Mouse (Mus musculus): ENCODE data around the gene Olfr1123. TPM values are rescaled to one million over a fixed set of nuclear protein-coding genes. Genes with fewer than 3 reads are reported as not detected.
"Not testable (repeated sequence)": the region's sequence is repeated elsewhere in the genome, so short reads cannot be mapped to it uniquely, and the experiment has no call there.

Olfr1123 gene
- total RNA-seq (2021): not detected
- long read RNA-seq, experiment 1: 0 reads
- long read RNA-seq, experiment 2: 0 reads

DNA sequence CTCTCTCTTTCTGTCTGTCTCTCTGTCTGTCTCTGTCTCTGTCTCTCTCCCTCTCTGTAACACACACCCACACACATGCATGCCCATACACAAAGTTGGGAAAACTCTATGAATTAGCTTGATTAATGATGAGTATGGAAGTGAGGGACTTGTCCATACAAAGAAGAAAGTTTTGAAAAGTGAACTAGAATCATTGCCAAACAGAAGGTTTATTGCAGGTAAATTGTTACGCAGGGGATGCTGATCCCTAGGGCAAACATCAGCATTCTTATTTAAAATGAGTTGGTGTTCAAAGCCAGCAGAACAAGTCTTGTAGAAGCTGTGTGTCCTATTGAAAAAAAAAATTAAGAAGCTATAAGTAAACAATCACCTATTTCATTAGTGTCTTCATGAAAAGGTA lies at the start of gene Olfr1123:
TSS of gene Olfr1123 (plus strand) at position 301 of the 400 bp plus-strand sequence.
- no peak for DNase-seq

DNA sequence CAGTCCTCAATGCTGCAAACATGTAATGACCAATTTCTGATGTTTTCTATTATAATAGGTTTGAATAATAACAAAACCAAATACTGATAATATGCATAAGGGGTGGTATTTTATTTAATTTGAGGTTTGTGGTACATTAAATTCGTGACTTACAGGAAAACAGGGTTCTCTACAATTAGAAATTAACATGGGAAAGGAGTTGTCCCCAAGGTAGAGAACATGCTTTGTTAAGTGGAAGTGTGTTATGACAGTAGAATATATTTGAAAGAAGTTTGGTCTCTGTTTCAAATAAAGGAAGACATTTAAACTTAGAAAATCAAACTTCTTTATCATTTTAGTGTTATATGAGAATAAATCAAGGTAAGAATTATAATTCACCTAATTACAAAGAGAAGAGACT lies 46.8 kb upstream of the Olfr1123 start, which contains the start of gene Olfr1121:
TSS of gene Olfr1121 (plus strand) at position 301 of the 400 bp plus-strand sequence.
- DNase-seq: no peak

DNA sequence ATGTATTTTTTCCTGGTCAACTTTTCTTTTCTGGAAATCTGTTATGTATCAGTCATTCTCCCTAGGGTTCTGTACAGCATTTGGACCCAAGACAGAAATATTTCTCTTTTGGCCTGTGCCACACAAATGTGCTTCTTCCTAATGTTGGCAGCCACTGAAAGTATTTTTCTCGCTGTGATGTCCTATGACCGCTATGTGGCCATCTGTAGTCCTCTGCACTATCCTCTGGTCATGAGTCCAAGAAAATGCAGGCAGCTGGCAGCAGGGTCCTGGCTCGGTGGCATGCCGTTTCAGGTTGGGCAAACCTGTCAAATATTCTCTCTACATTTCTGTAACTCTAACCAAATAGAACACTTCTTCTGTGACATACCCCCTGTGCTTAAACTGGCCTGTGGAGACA lies 44.7 kb upstream of the Olfr1123 start:
- DNase-seq: no peak

GRCm38 (mm10) chr2:87383935-87384334 lies 32.5 kb upstream of the Olfr1123 start:
- DNase-seq: no peak

DNA sequence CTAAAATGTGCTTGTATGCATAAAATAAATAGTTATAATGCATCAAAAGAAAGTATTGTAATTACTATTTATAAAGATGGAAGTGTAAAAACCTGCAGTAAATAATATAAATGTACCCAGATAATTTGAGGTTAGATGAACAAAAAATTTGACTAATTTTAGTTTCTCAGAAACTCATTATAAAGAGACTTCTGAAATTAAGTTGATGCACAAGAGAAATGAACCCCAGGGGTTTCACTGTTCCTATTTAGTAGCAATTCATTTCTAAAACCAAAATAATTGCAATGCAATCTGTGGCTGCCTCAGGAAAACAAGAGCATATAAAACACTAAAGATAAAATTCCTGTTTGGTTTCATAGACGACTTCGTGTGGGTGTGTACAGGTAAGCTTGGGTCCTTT lies 30.9 kb upstream of the Olfr1123 start, which contains the start of gene Olfr1122:
TSS of gene Olfr1122 (plus strand) at position 301 of the 400 bp plus-strand sequence.
- DNase-seq: no peak

- DNase-seq: not testable (repeated sequence)
Measured at GRCm38 (mm10) chr2:87393605-87394004, 22.8 kb upstream of the Olfr1123 start.

- DNase-seq: not testable (repeated sequence)
Measured at GRCm38 (mm10) chr2:87394686-87395085, 21.7 kb upstream of the Olfr1123 start.

- no peak for DNase-seq
Measured at GRCm38 (mm10) chr2:87429975-87430374, 13.5 kb downstream of the Olfr1123 start, which contains the start of gene Olfr1124. Gene Olfr1124, plus strand, starts transcription at chr2:87430275.

GRCm38 (mm10) chr2:87437731-87438130 lies 21.3 kb downstream of the Olfr1123 start:
- no peak for DNase-seq

DNA sequence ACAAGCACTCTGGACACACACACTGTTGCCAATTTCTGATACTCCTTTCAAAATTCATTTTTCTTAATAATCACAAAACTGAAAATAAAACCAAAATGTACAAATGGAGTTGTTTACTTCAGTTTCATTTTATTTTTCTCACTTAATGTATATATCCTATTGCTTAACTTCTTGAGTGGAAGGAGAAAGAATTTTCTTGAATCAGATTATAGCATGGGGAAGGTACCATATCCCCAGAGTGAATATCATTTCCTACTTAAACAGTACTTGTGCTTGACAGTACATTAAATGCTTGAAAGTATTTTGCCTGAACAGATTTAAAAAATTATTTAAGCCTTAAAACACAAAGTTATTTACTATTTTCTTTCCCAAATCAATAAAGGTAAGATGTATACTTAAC lies 37.2 kb downstream of the Olfr1123 start, which contains the start of gene Olfr1126:
TSS of gene Olfr1126 (plus strand) at position 301 of the 400 bp plus-strand sequence.
- DNase-seq: no peak

GRCm38 (mm10) chr2:87461769-87462168 lies 45.3 kb downstream of the Olfr1123 start:
- DNase-seq: no peak

Other genes starting within 250 kb of the Olfr1123 start
- not detected for gene Olfr1112, start 228.8 kb upstream of the Olfr1123 start, total RNA-seq (2021)
- gene Olfr1113, start 207.7 kb upstream of the Olfr1123 start, total RNA-seq (2021): not detected
- gene Olfr1115, start 168.6 kb upstream of the Olfr1123 start, total RNA-seq (2021): not detected
- gene Olfr1116, start 149.1 kb upstream of the Olfr1123 start, total RNA-seq (2021): not detected
- gene Olfr1118, start 109.1 kb upstream of the Olfr1123 start, total RNA-seq (2021): not detected
- not detected for gene Olfr1120, start 61.8 kb upstream of the Olfr1123 start, total RNA-seq (2021)
- gene Olfr1121, start 46.7 kb upstream of the Olfr1123 start, total RNA-seq (2021): not detected
- not detected for gene Olfr1122, start 30.8 kb upstream of the Olfr1123 start, total RNA-seq (2021)
- not detected for gene Olfr1124, start 13.6 kb downstream of the Olfr1123 start, total RNA-seq (2021)
- gene Olfr1126, start 37.3 kb downstream of the Olfr1123 start, total RNA-seq (2021): not detected
- gene Pramel7, start 80.5 kb downstream of the Olfr1123 start, total RNA-seq (2021): not detected
- gene Pramel6, start 89.9 kb downstream of the Olfr1123 start, total RNA-seq (2021): not detected
- not detected for gene Olfr153, start 115.2 kb downstream of the Olfr1123 start, total RNA-seq (2021)
- not detected for gene Olfr1128, start 128.9 kb downstream of the Olfr1123 start, total RNA-seq (2021)
- gene Olfr1129, start 157.3 kb downstream of the Olfr1123 start, total RNA-seq (2021): not detected
- gene Olfr1130, start 189.6 kb downstream of the Olfr1123 start, total RNA-seq (2021): not detected
- gene Olfr1131, start 210.5 kb downstream of the Olfr1123 start, total RNA-seq (2021): not detected
- not detected for gene Olfr1132, start 220.9 kb downstream of the Olfr1123 start, total RNA-seq (2021)
- gene Olfr1133, start 230.7 kb downstream of the Olfr1123 start, total RNA-seq (2021): not detected
- gene Olfr1134, start 241.8 kb downstream of the Olfr1123 start, total RNA-seq (2021): not detected

All from gastrocnemius, postnatal 10 days (tissue).